Mouse (Mus musculus): ENCODE measurements at regions not wholly inside any gene's neighbourhood (a gene's known extent, or its start where the extent isn't known, plus 50 kb on each side); places are given as distances from the start of the nearest gene placed in this dataset.

GRCm38 (mm10) chr17:88333816-88334215, 106.7 kb upstream of the Foxn2 start:
- no peak for TF ChIP-seq CTCF (IDR thresholded peaks at IDR 0.05; ENCODE audit: control insufficient read depth, insufficient read depth, low read length)
- no peak for TF ChIP-seq POLR2A (IDR thresholded peaks at IDR 0.05; ENCODE audit: borderline replicate concordance, control insufficient read depth, low read depth, low read length)

Measured in bone marrow, adult 2 months (tissue).